Mouse (Mus musculus): ENCODE data around the gene Shroom3. TPM values are rescaled to one million over a fixed set of nuclear protein-coding genes. Genes with fewer than 3 reads are reported as not detected.

The Shroom3 gene
- polyA plus RNA-seq, 1 experiment: 18.6 TPM

GRCm38 (mm10) chr5:92766301-92766700, 83.1 kb downstream of the Shroom3 start:
- Histone ChIP-seq H3K4me1 (ENCODE audit: control insufficient read depth, insufficient read depth, low read length) (peaks cover 23% of the 10 kb centered on the region), H3K36me3 (ENCODE audit: control insufficient read depth, insufficient read depth, low read length) (no peaks in the 10 kb centered on the region), H3K4me3 (ENCODE audit: insufficient read depth, low read depth, low read length) (no peak overlapping the region), H3K27me3 (replicated peaks; ENCODE audit: control insufficient read depth, insufficient read depth, low read length) (no peaks in the 10 kb centered on the region), H3K27ac (ENCODE audit: insufficient read depth, low read depth, low read length) (no peak overlapping the region)
- TF ChIP-seq CTCF (conservative IDR thresholded peaks at IDR 0.05; ENCODE audit: insufficient read depth, insufficient read length, low read depth, low read length) (no peak), POLR2A (IDR thresholded peaks at IDR 0.05; ENCODE audit: low read depth, low read length) (no peak)
- 41% methylated on average over 4 of the region's 4 CpGs for WGBS
- peak; percentile 36 for DNase-seq

GRCm38 (mm10) chr5:92767194-92767777, 84.1 kb downstream of the Shroom3 start:
- no peak for TF ChIP-seq CTCF (conservative IDR thresholded peaks at IDR 0.05; ENCODE audit: insufficient read depth, insufficient read length, low read depth, low read length)
- no peak for TF ChIP-seq POLR2A (IDR thresholded peaks at IDR 0.05; ENCODE audit: low read depth, low read length)
- WGBS: 48% methylated on average over 7 of the region's 7 CpGs
- H3K4me1 ChIP-seq (ENCODE audit: control insufficient read depth, insufficient read depth, low read length): peaks cover 18% of the 10 kb centered on the region
- H3K27ac ChIP-seq (ENCODE audit: insufficient read depth, low read depth, low read length): peak overlapping the region; percentile 55; the same call in 1 of the 2 replicates
- no peaks in the 10 kb centered on the region for H3K36me3 ChIP-seq (ENCODE audit: control insufficient read depth, insufficient read depth, low read length)
- no peaks in the 10 kb centered on the region for H3K27me3 ChIP-seq (replicated peaks; ENCODE audit: control insufficient read depth, insufficient read depth, low read length)
- no peak overlapping the region for H3K4me3 ChIP-seq (ENCODE audit: insufficient read depth, low read depth, low read length)
- no peak for DNase-seq

- H3K27ac ChIP-seq (ENCODE audit: insufficient read depth, low read depth, low read length): peak overlapping the region; percentile 55
- no peak overlapping the region for H3K4me3 ChIP-seq (ENCODE audit: insufficient read depth, low read depth, low read length)
- DNase-seq: no peak
- WGBS: 29% methylated on average over 6 of the region's 6 CpGs
- TF ChIP-seq CTCF (conservative IDR thresholded peaks at IDR 0.05; ENCODE audit: insufficient read depth, insufficient read length, low read depth, low read length) (no peak), POLR2A (IDR thresholded peaks at IDR 0.05; ENCODE audit: low read depth, low read length) (no peak)
- no peaks in the 10 kb centered on the region for H3K36me3 ChIP-seq (ENCODE audit: control insufficient read depth, insufficient read depth, low read length)
- no peaks in the 10 kb centered on the region for H3K27me3 ChIP-seq (replicated peaks; ENCODE audit: control insufficient read depth, insufficient read depth, low read length)
- H3K4me1 ChIP-seq (ENCODE audit: control insufficient read depth, insufficient read depth, low read length): peaks cover 13% of the 10 kb centered on the region
Measured at GRCm38 (mm10) chr5:92767857-92768291, 84.6 kb downstream of the Shroom3 start.

GRCm38 (mm10) chr5:92773821-92774220, 90.6 kb downstream of the Shroom3 start:
- 51% methylated on average over 3 of the region's 3 CpGs for WGBS
- H3K36me3 ChIP-seq (ENCODE audit: control insufficient read depth, insufficient read depth, low read length): no peaks in the 10 kb centered on the region
- no peak overlapping the region for H3K4me3 ChIP-seq (ENCODE audit: insufficient read depth, low read depth, low read length)
- TF ChIP-seq POLR2A (IDR thresholded peaks at IDR 0.05; ENCODE audit: low read depth, low read length) (no peak), CTCF (conservative IDR thresholded peaks at IDR 0.05; ENCODE audit: insufficient read depth, insufficient read length, low read depth, low read length) (no peak)
- no peaks in the 10 kb centered on the region for H3K27me3 ChIP-seq (replicated peaks; ENCODE audit: control insufficient read depth, insufficient read depth, low read length)
- DNase-seq: no peak
- H3K27ac ChIP-seq (ENCODE audit: insufficient read depth, low read depth, low read length): no peak overlapping the region
- peaks cover 7% of the 10 kb centered on the region; the same call in 1 of the 2 replicates for H3K4me1 ChIP-seq (ENCODE audit: control insufficient read depth, insufficient read depth, low read length)

- Histone ChIP-seq H3K4me1 (ENCODE audit: control insufficient read depth, insufficient read depth, low read length) (peaks cover 7% of the 10 kb centered on the region; the same call in 1 of the 2 replicates), H3K36me3 (ENCODE audit: control insufficient read depth, insufficient read depth, low read length) (no peaks in the 10 kb centered on the region), H3K27me3 (replicated peaks; ENCODE audit: control insufficient read depth, insufficient read depth, low read length) (no peaks in the 10 kb centered on the region), H3K27ac (ENCODE audit: insufficient read depth, low read depth, low read length) (no peak overlapping the region), H3K4me3 (ENCODE audit: insufficient read depth, low read depth, low read length) (no peak overlapping the region)
- WGBS: 87% methylated on average over 2 of the region's 2 CpGs
- no peak for TF ChIP-seq POLR2A (IDR thresholded peaks at IDR 0.05; ENCODE audit: low read depth, low read length)
- TF ChIP-seq CTCF (conservative IDR thresholded peaks at IDR 0.05; ENCODE audit: insufficient read depth, insufficient read length, low read depth, low read length): no peak
- DNase-seq: no peak
Measured at GRCm38 (mm10) chr5:92774419-92774818, 91.2 kb downstream of the Shroom3 start.

- no peak for TF ChIP-seq CTCF (conservative IDR thresholded peaks at IDR 0.05; ENCODE audit: insufficient read depth, insufficient read length, low read depth, low read length)
- TF ChIP-seq POLR2A (IDR thresholded peaks at IDR 0.05; ENCODE audit: low read depth, low read length): no peak
- Histone ChIP-seq H3K36me3 (ENCODE audit: control insufficient read depth, insufficient read depth, low read length) (no peaks in the 10 kb centered on the region), H3K4me3 (ENCODE audit: insufficient read depth, low read depth, low read length) (no peak overlapping the region), H3K27me3 (replicated peaks; ENCODE audit: control insufficient read depth, insufficient read depth, low read length) (no peaks in the 10 kb centered on the region), H3K4me1 (ENCODE audit: control insufficient read depth, insufficient read depth, low read length) (peaks cover 7% of the 10 kb centered on the region; the same call in 1 of the 2 replicates), H3K27ac (ENCODE audit: insufficient read depth, low read depth, low read length) (no peak overlapping the region)
- DNase-seq: no peak
- WGBS: 98% methylated on average over 3 of the region's 3 CpGs
Measured at GRCm38 (mm10) chr5:92774893-92775292, 91.7 kb downstream of the Shroom3 start.

GRCm38 (mm10) chr5:92778395-92778794, 95.2 kb downstream of the Shroom3 start:
- Histone ChIP-seq H3K27me3 (replicated peaks; ENCODE audit: control insufficient read depth, insufficient read depth, low read length) (no peaks in the 10 kb centered on the region), H3K4me1 (ENCODE audit: control insufficient read depth, insufficient read depth, low read length) (peaks cover 5% of the 10 kb centered on the region; the same call in 1 of the 2 replicates), H3K36me3 (ENCODE audit: control insufficient read depth, insufficient read depth, low read length) (no peaks in the 10 kb centered on the region), H3K4me3 (ENCODE audit: insufficient read depth, low read depth, low read length) (no peak overlapping the region), H3K27ac (ENCODE audit: insufficient read depth, low read depth, low read length) (no peak overlapping the region)
- 61% methylated on average over 8 of the region's 8 CpGs for whole genome bisulfite sequencing
- no peak for DNase-seq
- TF ChIP-seq CTCF (conservative IDR thresholded peaks at IDR 0.05; ENCODE audit: insufficient read depth, insufficient read length, low read depth, low read length): no peak

Measured in kidney, adult 2 months (tissue).